Mouse (Mus musculus) small intestine, adult 2 months (tissue): ENCODE results near the gene Rps18. TPM values are rescaled to one million over a fixed set of nuclear protein-coding genes. Genes with fewer than 3 reads are reported as not detected.

Experiments used
- H3K27ac ChIP-seq: fragments of 200-500 bp; 2 replicates; pipeline ENCODE4 v1.5.1; 2012; ENCODE audit warnings: low read depth, low read length, control low read depth, inconsistent platforms; ENCODE audit not compliant: insufficient read depth
- H3K27me3 ChIP-seq: fragments of 200-500 bp; 2 replicates; pipeline ENCODE4 v1.6.1; 2012; ENCODE audit warnings: mild to moderate bottlenecking, moderate library complexity, low read length, inconsistent platforms; ENCODE audit not compliant: control insufficient read depth, insufficient read depth
- H3K36me3 ChIP-seq: fragments of 200-500 bp; 2 replicates; pipeline ENCODE4 v1.6.1; 2012; ENCODE audit warnings: mild to moderate bottlenecking, low read length, control low read depth, inconsistent platforms; ENCODE audit not compliant: control insufficient read depth, insufficient read depth
- H3K4me1 ChIP-seq: fragments of 200-500 bp; 2 replicates; pipeline ENCODE4 v1.6.1; 2012; ENCODE audit warnings: low read length, inconsistent platforms, mixed read lengths; ENCODE audit not compliant: control insufficient read depth, insufficient read depth, insufficient read length
- H3K4me3 ChIP-seq: fragments of 200-500 bp; 2 replicates; pipeline ENCODE4 v1.5.1; 2012; ENCODE audit warnings: low read depth, mild to moderate bottlenecking, control low read depth, inconsistent platforms, low read length, moderate library complexity
- CTCF ChIP-seq: fragments of 200-500 bp; IDR thresholded peaks from 2 replicates; pipeline ENCODE4 v1.5.1; 2012; ENCODE audit warnings: low read depth, mild to moderate bottlenecking, control low read depth, inconsistent platforms, low read length, moderate library complexity, mixed read lengths; ENCODE audit not compliant: insufficient replicate concordance, insufficient read length; ENCODE audit errors: extremely low read depth
- POLR2A ChIP-seq: fragments of 200-500 bp; IDR thresholded peaks from 2 replicates; pipeline ENCODE4 v1.6.1; 2012; ENCODE audit warnings: low read depth, mild to moderate bottlenecking, control low read depth, inconsistent platforms, low read length, moderate library complexity
- WGBS: fragments of 180-500 bp; shearing (Covaris S2); methylation state at CpG from one replicate; pipeline ENCODE4 v1.1.7; 2018; 5-methylcytosine and 5-hydroxymethylcytosine counted together
- polyA plus RNA-seq: library from polyadenylated mRNA; depleted of rRNA; stranded (reverse); fragments of >200 nt; gene quantifications from 2 replicates; pipeline ENCODE4 v1.2.3, GENCODE M21; 2012

Gene Rps18
- polyA plus RNA-seq, 1 experiment: 509 TPM

GRCm38 (mm10) chr17:33941381-33941780 is 14.4 kb downstream of the Rps18 start:
- H3K27me3 ChIP-seq: no peaks in the 10 kb centered on the region
- H3K36me3 ChIP-seq: peaks cover 6% of the 10 kb centered on the region
- peaks cover 13% of the 10 kb centered on the region for H3K4me1 ChIP-seq
- peak overlapping the region; percentile 94 for H3K4me3 ChIP-seq
- H3K27ac ChIP-seq: no peak overlapping the region
- 43% methylated on average over 19 of the region's 19 CpGs for WGBS
- no peak for TF ChIP-seq CTCF
- peak; percentile 21; the same call in 1 of the 2 replicates for TF ChIP-seq POLR2A

- 1% methylated on average over 26 of the region's 26 CpGs for WGBS
- Histone ChIP-seq H3K4me3 (peak overlapping the region; percentile 94), H3K27ac (no peak overlapping the region), H3K36me3 (peaks cover 6% of the 10 kb centered on the region), H3K27me3 (no peaks in the 10 kb centered on the region), H3K4me1 (peaks cover 13% of the 10 kb centered on the region)
- TF ChIP-seq POLR2A: no peak
- no peak for TF ChIP-seq CTCF
Observed at GRCm38 (mm10) chr17:33940981-33941380, 14.8 kb downstream of the Rps18 start.

GRCm38 (mm10) chr17:33940206-33940805 is 15.5 kb downstream of the Rps18 start, which contains the start of the genes Pfdn6 and Wdr46:
Pfdn6 (minus strand) TSS chr17:33940343.
Wdr46 (plus strand) TSS chr17:33940660.
- TF ChIP-seq POLR2A: no peak
- TF ChIP-seq CTCF: no peak
- WGBS: under 1% methylated on average over 36 of the region's 36 CpGs
- H3K27me3 ChIP-seq: no peaks in the 10 kb centered on the region
- peak within 1 kb of the TSS; percentile 94 for H3K4me3 ChIP-seq
- H3K4me1 ChIP-seq: peaks cover 13% of the 10 kb centered on the region
- no peak within 1 kb of the TSS for H3K27ac ChIP-seq
- H3K36me3 ChIP-seq: peaks cover 9% of the 10 kb centered on the region

- Histone ChIP-seq H3K4me1 (peaks cover 13% of the 10 kb centered on the region), H3K27ac (no peak overlapping the region), H3K36me3 (peaks cover 11% of the 10 kb centered on the region), H3K27me3 (no peaks in the 10 kb centered on the region), H3K4me3 (no peak overlapping the region)
- 64% methylated on average over 11 of the region's 11 CpGs for WGBS
- TF ChIP-seq CTCF: no peak
- TF ChIP-seq POLR2A: no peak
Observed at GRCm38 (mm10) chr17:33938783-33939182, 17.0 kb downstream of the Rps18 start.

- WGBS: 86% methylated on average over 15 of the region's 15 CpGs
- no peak overlapping the region for H3K27ac ChIP-seq
- peaks cover 11% of the 10 kb centered on the region; the same call in 1 of the 2 replicates for H3K36me3 ChIP-seq
- peaks cover 15% of the 10 kb centered on the region for H3K4me1 ChIP-seq
- TF ChIP-seq POLR2A (no peak), CTCF (no peak)
- H3K27me3 ChIP-seq: no peaks in the 10 kb centered on the region
- no peak overlapping the region for H3K4me3 ChIP-seq
Observed at GRCm38 (mm10) chr17:33936993-33937392, 18.8 kb downstream of the Rps18 start.

- Histone ChIP-seq H3K27me3 (no peaks in the 10 kb centered on the region), H3K27ac (no peak overlapping the region), H3K4me1 (peaks cover 8% of the 10 kb centered on the region), H3K36me3 (peaks cover 11% of the 10 kb centered on the region; the same call in 1 of the 2 replicates), H3K4me3 (no peak overlapping the region)
- WGBS: 91% methylated on average over 21 of the region's 21 CpGs
- TF ChIP-seq POLR2A: no peak
- TF ChIP-seq CTCF: no peak
Observed at GRCm38 (mm10) chr17:33935422-33936055, 20.3 kb downstream of the Rps18 start.

GRCm38 (mm10) chr17:33932970-33933369 is 22.8 kb downstream of the Rps18 start:
- 94% methylated on average over 15 of the region's 15 CpGs for WGBS
- Histone ChIP-seq H3K4me1 (peaks cover 2% of the 10 kb centered on the region; the same call in 1 of the 2 replicates), H3K27me3 (no peaks in the 10 kb centered on the region), H3K4me3 (no peak overlapping the region), H3K36me3 (peaks cover 15% of the 10 kb centered on the region), H3K27ac (no peak overlapping the region)
- TF ChIP-seq CTCF (no peak), POLR2A (no peak)
